8 mouse cellular contexts compared by ENCODE assay signal in genomic region chr2:125724546-125725114, GRCm38 (mm10). TPM values are rescaled to one million over a fixed set of nuclear protein-coding genes. Genes with fewer than 3 reads are reported as not detected.
DNase-seq lines count a peak whose midpoint lies in the region; ATAC-seq and TF ChIP-seq lines count a peak whose summit lies in the region.

No protein-coding gene starts in this region.

- peak overlapping the region; percentile 11; the same call in 1 of the 2 replicates for H3K9ac ChIP-seq in embryonic facial prominence, embryonic 12.5 days
- 0 out of 2 replicates have a peak overlapping the region, but pooled peaks have one; percentile 20 for H3K9ac ChIP-seq in intestine, embryonic 15.5 days

- H3K36me3 ChIP-seq in E14TG2a.4 (ENCODE audit: insufficient read depth, low read length), result no peaks in the 10 kb centered on the region
- H3K36me3 ChIP-seq in embryonic facial prominence, embryonic 12.5 days, result no peaks in the 10 kb centered on the region
- no peaks in the 10 kb centered on the region for H3K36me3 ChIP-seq in intestine, embryonic 15.5 days
- no peaks in the 10 kb centered on the region for H3K36me3 ChIP-seq in thymus, adult 2 months (ENCODE audit: control insufficient read depth, insufficient read depth, low read length)

- H3K4me2 ChIP-seq in embryonic facial prominence, embryonic 12.5 days (replicated peaks), result peak overlapping the region; percentile 99
- peak overlapping the region; percentile 98 for H3K4me2 ChIP-seq in intestine, embryonic 15.5 days (replicated peaks)

- ATAC-seq in embryonic facial prominence, embryonic 12.5 days (ENCODE audit: insufficient number of reproducible peaks, insufficient read depth, low FRiP score, low TSS enrichment), result no peak
- peak; percentile 56 for ATAC-seq in intestine, embryonic 15.5 days
- peak; percentile 55 for ATAC-seq in megakaryocyte, adult 5-6 weeks (ENCODE audit: poor library complexity, severe bottlenecking)
- ATAC-seq in erythroblast, adult 5-6 weeks (replicated peaks; ENCODE audit: low FRiP score, poor library complexity, severe bottlenecking), result no peak

- no peak overlapping the region for H3K27ac ChIP-seq in embryonic facial prominence, embryonic 12.5 days
- no peak overlapping the region for H3K27ac ChIP-seq in intestine, embryonic 15.5 days
- H3K27ac ChIP-seq in thymus, adult 2 months (ENCODE audit: control insufficient read depth, insufficient read depth, low read length), result no peak overlapping the region

- 3% methylated on average over 16 of the region's 16 CpGs for WGBS in embryonic facial prominence, embryonic 12.5 days
- WGBS in intestine, embryonic 15.5 days, result 3% methylated on average over 16 of the region's 16 CpGs
- WGBS in thymus, adult 2 months, result 8% methylated on average over 16 of the region's 16 CpGs

- peaks cover 41% of the 10 kb centered on the region for H3K4me1 ChIP-seq in E14TG2a.4 (replicated peaks; ENCODE audit: low read depth, low read length)
- H3K4me1 ChIP-seq in embryonic facial prominence, embryonic 12.5 days, result peaks cover 13% of the 10 kb centered on the region
- H3K4me1 ChIP-seq in intestine, embryonic 15.5 days (replicated peaks), result peaks cover 20% of the 10 kb centered on the region
- peaks cover 18% of the 10 kb centered on the region for H3K4me1 ChIP-seq in thymus, adult 2 months (replicated peaks; ENCODE audit: control insufficient read depth, insufficient read depth, low read length)

- peak; percentile 11 to 18 for DNase-seq in B cell, adult 2 months
- peak; percentile 50 for DNase-seq in thymus, adult 2 months
- DNase-seq in layer of hippocampus, adult 9-11 months, result no peak

- H3K9me3 ChIP-seq in E14TG2a.4 (ENCODE audit: low read length), result no peaks in the 10 kb centered on the region
- no peaks in the 10 kb centered on the region for H3K9me3 ChIP-seq in embryonic facial prominence, embryonic 12.5 days
- H3K9me3 ChIP-seq in intestine, embryonic 15.5 days, result no peaks in the 10 kb centered on the region

- peaks cover 90% of the 10 kb centered on the region for H3K27me3 ChIP-seq in E14TG2a.4 (ENCODE audit: insufficient read depth, low read length)
- H3K27me3 ChIP-seq in embryonic facial prominence, embryonic 12.5 days, result peaks cover 39% of the 10 kb centered on the region
- H3K27me3 ChIP-seq in intestine, embryonic 15.5 days (replicated peaks), result peaks cover 29% of the 10 kb centered on the region
- no peaks in the 10 kb centered on the region for H3K27me3 ChIP-seq in thymus, adult 2 months (ENCODE audit: control insufficient read depth, insufficient read depth, low read length)

- no peak for TF ChIP-seq CTCF in E14TG2a.4 (conservative IDR thresholded peaks at IDR 0.05; ENCODE audit: low read length)
- TF ChIP-seq CTCF in thymus, adult 2 months (IDR thresholded peaks at IDR 0.05; ENCODE audit: borderline replicate concordance, control insufficient read depth, extremely low read depth, insufficient read depth, low read length, poor library complexity), result no peak

- TF ChIP-seq POLR2A in thymus, adult 2 months (IDR thresholded peaks at IDR 0.05; ENCODE audit: control insufficient read depth, extremely low read depth, insufficient read depth, low read length, poor library complexity), result no peak

- H3K4me3 ChIP-seq in E14TG2a.4 (replicated peaks; ENCODE audit: low read length), result peak overlapping the region; percentile 72
- peak overlapping the region; percentile 52 for H3K4me3 ChIP-seq in embryonic facial prominence, embryonic 12.5 days
- peak overlapping the region; percentile 48 for H3K4me3 ChIP-seq in intestine, embryonic 15.5 days (replicated peaks)
- no peak overlapping the region for H3K4me3 ChIP-seq in thymus, adult 2 months (ENCODE audit: control insufficient read depth, insufficient read depth, low read length)

RNA-seq across cellular contexts. Expression of gene Shc4, which starts 0.7 kb away (rescaled TPM):
- 2.5 and 2.7 TPM in 2 replicates for polyA plus RNA-seq in embryonic facial prominence, embryonic 12.5 days (2016; fragmentation: Nextera tagmentation; extraction: Ambion mirVana)
- 1.8 and 1.9 TPM in 2 replicates for polyA plus RNA-seq in intestine, embryonic 15.5 days (2015; fragmentation: Nextera tagmentation; extraction: Ambion mirVana)
- 0.13 and 0.46 TPM in 2 replicates for total RNA-seq in megakaryocyte, adult 5-6 weeks (2015)
- total RNA-seq in megakaryocyte, adult 5-6 weeks (2017), result 0.07 and 0.16 TPM in 2 replicates
- polyA plus RNA-seq in thymus, adult 2 months (2012; rRNA removed), result 0.57 and 0.66 TPM in 2 replicates
- total RNA-seq in erythroblast, adult 5-6 weeks (2015; ENCODE audit: low replicate concordance), result 0.38 and 1.3 TPM in 2 replicates
- total RNA-seq in erythroblast, adult 5-6 weeks (2017; ENCODE audit: low replicate concordance), result 1.1 and 2.7 TPM in 2 replicates

RNA-seq across cellular contexts. Expression of gene Eid1, which starts 51.7 kb away (rescaled TPM):
- polyA plus RNA-seq in embryonic facial prominence, embryonic 12.5 days (2016; fragmentation: Nextera tagmentation; extraction: Ambion mirVana), result 345 and 361 TPM in 2 replicates
- 105 and 114 TPM in 2 replicates for polyA plus RNA-seq in intestine, embryonic 15.5 days (2015; fragmentation: Nextera tagmentation; extraction: Ambion mirVana)
- total RNA-seq in megakaryocyte, adult 5-6 weeks (2015), result 66.2 and 78.6 TPM in 2 replicates
- total RNA-seq in megakaryocyte, adult 5-6 weeks (2017), result 112 and 121 TPM in 2 replicates
- 21.7 and 23.4 TPM in 2 replicates for polyA plus RNA-seq in thymus, adult 2 months (2012; rRNA removed)
- 32.4 and 46.3 TPM in 2 replicates for total RNA-seq in erythroblast, adult 5-6 weeks (2015; ENCODE audit: low replicate concordance)
- total RNA-seq in erythroblast, adult 5-6 weeks (2017; ENCODE audit: low replicate concordance), result 39.1 and 39.9 TPM in 2 replicates

RNA-seq across cellular contexts. Expression of gene Secisbp2l, which starts 58.0 kb away (rescaled TPM):
- polyA plus RNA-seq in embryonic facial prominence, embryonic 12.5 days (2016; fragmentation: Nextera tagmentation; extraction: Ambion mirVana), result 21.8 and 22.8 TPM in 2 replicates
- 14.0 and 14.1 TPM in 2 replicates for polyA plus RNA-seq in intestine, embryonic 15.5 days (2015; fragmentation: Nextera tagmentation; extraction: Ambion mirVana)
- total RNA-seq in megakaryocyte, adult 5-6 weeks (2015), result 19.1 and 20.8 TPM in 2 replicates
- total RNA-seq in megakaryocyte, adult 5-6 weeks (2017), result 28.1 and 35.0 TPM in 2 replicates
- 16.8 and 20.0 TPM in 2 replicates for polyA plus RNA-seq in thymus, adult 2 months (2012; rRNA removed)
- 10.9 and 12.5 TPM in 2 replicates for total RNA-seq in erythroblast, adult 5-6 weeks (2015; ENCODE audit: low replicate concordance)
- 30.2 and 31.2 TPM in 2 replicates for total RNA-seq in erythroblast, adult 5-6 weeks (2017; ENCODE audit: low replicate concordance)

Comparison
In these comparisons a context has a peak if more than half of its experiments do, and no peak if none do; other contexts are left out.
1. ATAC-seq: peak in intestine, embryonic 15.5 days (single experiment) and megakaryocyte, adult 5-6 weeks (single experiment); none in embryonic facial prominence, embryonic 12.5 days (single experiment) and erythroblast, adult 5-6 weeks (single experiment).